Mouse (Mus musculus): ENCODE measurements around the gene Fndc9. TPM values are rescaled to one million over a fixed set of nuclear protein-coding genes. Genes with fewer than 3 reads are reported as not detected.

The Fndc9 gene
- polyA plus RNA-seq, 1 experiment from 2014 or later: 0.47 TPM

DNA sequence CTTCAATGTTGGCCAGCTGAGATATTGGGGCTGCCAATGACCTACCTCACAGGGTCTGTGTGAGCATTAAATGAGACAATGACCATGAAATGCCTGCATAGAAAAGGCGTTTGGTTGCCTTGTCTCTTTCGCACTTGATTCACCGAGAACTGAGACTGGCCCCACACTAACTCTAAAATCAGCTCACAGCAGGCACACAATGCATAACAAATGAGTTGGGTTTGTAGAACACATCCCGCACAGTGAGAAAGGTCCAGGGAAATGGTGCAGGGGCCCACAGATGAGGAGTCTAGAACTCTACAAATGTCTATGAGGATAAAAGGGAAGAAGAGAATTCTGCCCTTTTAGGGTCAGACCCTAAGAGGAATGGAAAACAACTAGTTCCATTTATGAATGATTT, 53.7 kb downstream of the Fndc9 start:
- H3K27me3 ChIP-seq: no peaks in the 10 kb centered on the region
- ATAC-seq: no peak
- no peak for TF ChIP-seq CTCF (IDR thresholded peaks at IDR 0.05)
- ChIA-PET CTCF (interaction anchor here (1.2 to 2.2 kb wide), 4 partner anchors 11 to 23 kb away, joined by 3 to 7 read pairs (median 4); no protein-coding TSS in a partner anchor), POLR2A (no interaction called here)
- DNase-seq (ENCODE audit: low read depth, low spot score): no peak
- in situ Hi-C loops (cut with MboI; ENCODE audit: low pct_unique_long_range_greater_than_20kb): no loop called here

Other genes with a start within 250 kb of the Fndc9 start
- 9.3 TPM for gene Gm12166, start 183.2 kb upstream of the Fndc9 start, polyA plus RNA-seq (2021)
- gene Adam19, start 179.5 kb upstream of the Fndc9 start, polyA plus RNA-seq (2021): 0.08 TPM
- not detected for gene Nipal4, start 69.0 kb upstream of the Fndc9 start, polyA plus RNA-seq (2021)
- 15.3 TPM for gene Cyfip2, start 77.3 kb downstream of the Fndc9 start, polyA plus RNA-seq (2021)
- gene Itk, start 154.0 kb downstream of the Fndc9 start, polyA plus RNA-seq (2021): 0.03 TPM
- not detected for gene Fam71b, start 161.0 kb downstream of the Fndc9 start, polyA plus RNA-seq (2021)
- gene Med7, start 201.4 kb downstream of the Fndc9 start, polyA plus RNA-seq (2021): 51.4 TPM
- gene Havcr2, start 219.4 kb downstream of the Fndc9 start, polyA plus RNA-seq (2021): not detected

All from Patski (cell line).